Mouse (Mus musculus) cerebellum, adult 8-10 months (tissue): ENCODE data around the gene Tex30.
A peak's percentile ranks its signal among the peaks of the same experiment; 100 is the strongest.
"Not testable (repeated sequence)": the region's sequence is repeated elsewhere in the genome, so short reads cannot be mapped to it uniquely, and the experiment has no call there.

Experiments used
- DNase-seq: peaks from one replicate; pipeline ENCODE4 v3.0.0; 2022

The Tex30 gene

GRCm38 (mm10) chr1:44102259-44102717, at the start of gene Tex30:
TSS of gene Tex30 (minus strand) at chr1:44102441.
- peak; percentile 89 for DNase-seq

- DNase-seq = no peak
These were observed 46.5 kb upstream of the Tex30 start for GRCm38 (mm10) chr1:44148706-44149105.

- DNase-seq = peak; percentile 72
These were observed 45.5 kb upstream of the Tex30 start, which contains the start of gene Ercc5 for GRCm38 (mm10) chr1:44147563-44148381. TSS of gene Ercc5 (plus strand) at chr1:44147744.

GRCm38 (mm10) chr1:44142747-44143146, 40.5 kb upstream of the Tex30 start:
- DNase-seq = no peak

GRCm38 (mm10) chr1:44140232-44140631, 38.0 kb upstream of the Tex30 start:
- DNase-seq = no peak

- no peak for DNase-seq
These were observed 27.8 kb upstream of the Tex30 start for GRCm38 (mm10) chr1:44129929-44130581.

- no peak for DNase-seq
These were observed 23.3 kb upstream of the Tex30 start for GRCm38 (mm10) chr1:44125590-44125989.

- no peak for DNase-seq
These were observed 20.0 kb upstream of the Tex30 start for GRCm38 (mm10) chr1:44122256-44122655.

GRCm38 (mm10) chr1:44120074-44120406, 17.8 kb upstream of the Tex30 start:
- no peak for DNase-seq

GRCm38 (mm10) chr1:44119201-44120073, 17.2 kb upstream of the Tex30 start:
- peak; percentile 78 for DNase-seq

GRCm38 (mm10) chr1:44118239-44119054, 16.2 kb upstream of the Tex30 start, which contains the start of the genes Kdelc1 and Bivm:
TSS of gene Kdelc1 (minus strand) at chr1:44118808.
TSS of gene Bivm (plus strand) at chr1:44118957.
- peak; percentile 86 for DNase-seq

GRCm38 (mm10) chr1:44117571-44117970, 15.3 kb upstream of the Tex30 start:
- DNase-seq = no peak

GRCm38 (mm10) chr1:44102939-44103338, 698 bp upstream of the Tex30 start:
- DNase-seq = no peak

GRCm38 (mm10) chr1:44101448-44102225, 604 bp downstream of the Tex30 start:
- peak; percentile 25 for DNase-seq

- peak; percentile 20 for DNase-seq
These were observed 37.6 kb downstream of the Tex30 start for GRCm38 (mm10) chr1:44064625-44065024.

- DNase-seq = no peak
These were observed 38.8 kb downstream of the Tex30 start for GRCm38 (mm10) chr1:44063439-44063838.

GRCm38 (mm10) chr1:44061836-44062235, 40.4 kb downstream of the Tex30 start, which contains the start of gene Gm8251:
TSS of gene Gm8251 (minus strand) at chr1:44061936.
- DNase-seq = no peak

GRCm38 (mm10) chr1:44057805-44058204, 44.4 kb downstream of the Tex30 start:
- DNase-seq = no peak

GRCm38 (mm10) chr1:44046556-44046955, 55.7 kb downstream of the Tex30 start:
- DNase-seq = no peak

GRCm38 (mm10) chr1:44045689-44046088, 56.6 kb downstream of the Tex30 start:
- DNase-seq = not testable (repeated sequence)

GRCm38 (mm10) chr1:44042555-44042915, 59.7 kb downstream of the Tex30 start:
- no peak for DNase-seq
